Mouse (Mus musculus) adrenal gland, adult 8-10 months (tissue): ENCODE data around the gene Vstm2l. TPM values are rescaled to one million over a fixed set of nuclear protein-coding genes. Genes with fewer than 3 reads are reported as not detected.

Experiments
- DNase-seq: peaks from one replicate; pipeline ENCODE4 v3.0.0; 2022
- total RNA-seq, 4 experiments: library from RNA; stranded (reverse); gene quantifications; 2 replicates each; pipeline ENCODE4 v1.2.4; 2022

Gene Vstm2l
- total RNA-seq, 4 experiments from 2014 or later = 1.5 to 4.5 (median 2.4) TPM

DNA sequence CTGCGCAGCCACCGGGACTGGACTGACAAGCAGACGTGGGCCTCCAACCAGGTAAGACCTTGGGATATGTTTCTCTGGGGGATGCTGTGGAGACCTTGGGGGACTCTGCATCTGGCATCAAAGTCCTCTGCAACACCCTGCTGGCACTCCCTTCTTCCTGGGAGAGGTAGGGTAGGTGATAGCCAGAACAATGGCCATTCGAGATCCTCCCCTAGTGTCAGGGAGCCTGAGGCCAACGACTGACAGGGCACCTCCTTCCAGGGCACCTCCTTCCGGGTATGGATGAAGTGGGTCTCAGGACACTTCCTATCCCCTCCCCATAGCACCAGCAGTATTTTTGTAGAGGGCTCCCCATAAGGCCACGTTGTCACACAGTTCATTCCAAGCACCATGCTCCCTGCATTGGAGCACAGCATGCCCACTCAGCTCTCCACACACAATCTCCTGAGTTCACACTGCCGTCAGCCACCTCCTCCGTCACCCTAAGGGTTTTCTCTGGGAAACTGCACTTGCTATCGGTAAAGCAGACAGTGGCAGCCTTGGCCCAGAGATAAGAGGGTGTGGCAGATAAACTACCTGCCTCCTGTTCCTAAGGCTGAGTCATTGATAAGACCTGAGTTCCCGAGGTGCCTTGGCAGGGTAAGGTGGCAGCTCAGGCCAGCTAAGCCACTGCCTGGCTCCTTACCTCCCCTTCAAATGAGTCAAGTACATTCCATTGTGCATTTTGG, 21.2 kb downstream of the Vstm2l start:
- DNase-seq = no peak

DNA sequence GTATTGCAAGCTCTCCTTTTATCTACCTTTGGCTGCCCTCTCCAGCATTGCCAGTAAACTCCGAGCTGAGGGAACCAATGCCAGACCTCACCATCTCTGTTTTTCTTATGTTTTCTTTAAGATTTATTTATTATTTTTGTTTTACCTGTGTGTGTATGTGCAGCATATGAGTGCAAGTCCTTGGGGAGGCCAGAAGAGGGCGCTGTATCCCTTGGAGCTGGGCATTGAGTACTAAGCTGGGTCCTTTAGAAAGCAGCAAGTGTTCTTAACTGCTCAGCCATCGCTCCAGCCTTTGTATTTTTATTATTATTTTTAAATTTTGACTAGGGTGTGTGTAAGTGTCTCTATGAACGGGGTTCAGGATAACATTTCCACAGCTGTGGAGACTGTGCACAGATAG, 22.2 kb downstream of the Vstm2l start:
- no peak for DNase-seq

DNA sequence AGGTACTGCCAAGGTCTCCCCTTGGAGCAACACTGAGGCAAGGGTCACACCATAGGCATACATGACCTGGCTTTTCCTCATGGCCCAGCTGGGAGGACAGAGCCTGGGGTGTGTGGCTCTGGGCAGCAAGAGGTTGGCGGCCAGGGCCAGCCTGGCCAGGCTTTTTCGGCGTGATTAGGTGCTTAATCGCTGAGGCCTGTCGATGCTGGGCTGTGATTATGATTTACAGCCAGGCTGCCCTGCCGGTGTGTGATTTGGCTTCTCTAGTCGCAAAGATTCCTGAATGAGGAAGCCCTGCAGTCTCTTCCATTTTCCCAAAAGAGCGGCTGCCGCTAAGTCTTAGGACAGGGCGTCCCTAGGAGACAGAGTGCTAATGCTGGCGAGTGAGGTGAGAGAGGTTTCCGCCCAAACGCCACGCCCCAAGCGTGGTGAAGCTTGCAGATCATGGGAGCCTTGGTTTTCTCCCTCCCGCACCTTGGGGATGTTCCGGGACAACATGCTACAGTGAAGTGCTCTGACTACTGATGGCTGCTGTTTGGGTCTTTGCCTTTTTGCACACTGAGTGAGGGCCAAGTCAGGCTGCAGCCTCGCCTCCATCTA, 26.2 kb downstream of the Vstm2l start:
- no peak for DNase-seq

DNA sequence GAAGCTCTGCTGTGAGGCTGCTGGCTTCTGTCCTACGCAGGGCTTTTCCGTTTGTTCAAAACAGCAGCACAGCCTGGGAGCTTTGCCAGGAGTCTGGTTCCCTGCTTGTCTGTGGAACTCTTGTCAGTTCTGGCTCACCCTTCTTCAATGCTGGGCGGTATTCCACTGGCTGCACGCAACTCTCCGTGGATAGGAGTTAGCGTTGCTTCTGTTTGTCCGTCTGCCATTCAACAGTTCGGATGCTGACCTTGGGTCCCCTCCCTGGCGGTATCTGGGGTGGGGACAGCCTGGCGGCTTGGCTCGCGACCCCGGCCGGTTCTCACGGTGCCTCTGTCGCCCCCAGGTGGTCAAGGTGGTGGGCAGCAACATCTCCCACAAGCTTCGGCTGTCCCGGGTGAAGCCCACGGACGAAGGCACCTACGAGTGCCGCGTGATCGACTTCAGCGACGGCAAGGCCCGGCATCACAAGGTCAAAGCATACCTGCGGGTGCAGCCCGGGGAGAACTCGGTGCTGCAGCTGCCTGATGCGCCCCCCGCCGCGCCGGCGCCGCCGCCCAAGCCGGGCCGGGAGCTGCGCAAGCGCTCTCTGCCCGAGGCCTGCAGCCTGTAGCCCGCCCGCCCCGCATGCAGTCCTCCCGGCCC, 29.2 kb downstream of the Vstm2l start:
- DNase-seq = peak; percentile 57

DNA sequence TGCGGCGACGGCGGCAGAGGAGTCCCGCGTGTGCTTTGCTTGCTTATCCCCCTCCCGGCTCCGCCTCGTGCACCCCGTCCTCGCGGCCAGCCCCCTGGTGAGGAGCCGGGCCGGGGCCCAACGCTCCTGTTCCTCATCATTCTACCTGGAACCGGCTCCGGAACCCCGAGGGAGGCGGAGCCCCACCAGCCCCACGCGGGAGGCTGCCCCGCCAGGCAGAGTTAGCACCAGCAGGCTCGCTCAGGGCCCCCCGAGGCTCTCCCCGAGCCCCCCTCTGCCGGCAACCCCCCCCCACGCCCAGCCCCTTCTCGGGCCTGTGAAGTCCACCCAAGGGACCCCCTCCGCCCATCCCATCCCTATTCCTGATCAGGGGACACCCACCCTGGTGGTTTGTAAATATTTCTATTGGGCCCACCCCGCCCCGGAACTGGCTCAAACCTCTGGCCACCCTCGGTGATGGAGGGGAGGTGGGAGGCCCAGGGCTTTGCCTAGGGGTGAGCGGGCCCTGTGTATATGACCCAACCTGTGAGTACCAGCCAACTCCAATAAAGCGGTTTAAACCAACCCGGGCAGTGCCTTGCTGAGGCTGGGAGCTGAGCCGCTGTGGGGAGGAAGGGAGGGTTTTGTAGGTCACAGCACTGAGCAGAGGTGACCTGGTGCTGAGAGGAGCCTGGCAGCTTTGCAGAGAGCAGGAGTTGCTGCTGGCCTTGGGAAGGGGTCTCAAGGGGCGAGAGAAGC, 29.9 kb downstream of the Vstm2l start:
- DNase-seq = no peak

DNA sequence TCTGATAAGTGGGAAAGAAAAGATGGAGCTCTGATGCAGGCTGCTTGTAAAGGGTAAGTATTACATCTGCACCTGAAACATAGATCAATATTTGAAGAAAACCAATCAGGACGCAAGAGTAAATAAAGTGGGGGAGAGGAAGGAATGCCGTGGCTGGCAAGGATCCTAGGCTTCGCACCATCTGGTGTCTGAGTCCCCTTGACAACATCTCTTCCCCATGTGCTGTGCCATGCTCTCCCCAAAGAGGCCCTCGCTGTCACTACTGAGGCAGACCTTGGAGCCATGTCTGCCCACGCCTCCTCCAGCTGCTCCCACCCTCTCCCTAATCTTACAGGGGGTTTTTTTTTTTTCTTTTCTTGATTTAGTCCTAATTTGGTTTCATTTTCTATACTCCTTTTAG, 39.5 kb downstream of the Vstm2l start:
- no peak for DNase-seq

DNA sequence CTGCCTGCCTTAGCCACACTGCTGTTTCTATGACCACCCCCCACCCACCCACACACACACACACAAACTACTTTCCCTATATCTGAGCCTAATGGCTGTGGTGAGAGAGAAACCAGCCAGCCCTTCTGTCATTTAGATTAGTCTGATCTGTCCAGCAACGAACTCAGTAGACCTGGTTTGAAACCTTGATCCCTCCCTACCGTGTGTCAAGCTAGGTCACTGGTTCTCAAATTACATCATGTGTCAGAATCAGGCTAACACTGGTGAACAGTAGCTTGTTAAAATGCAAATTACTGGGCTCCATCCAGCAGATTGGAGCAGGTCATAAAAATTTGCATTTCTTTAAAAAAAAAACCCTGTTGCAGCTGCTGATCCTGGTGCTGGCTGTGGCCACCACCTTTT, 43.3 kb downstream of the Vstm2l start:
- no peak for DNase-seq

DNA sequence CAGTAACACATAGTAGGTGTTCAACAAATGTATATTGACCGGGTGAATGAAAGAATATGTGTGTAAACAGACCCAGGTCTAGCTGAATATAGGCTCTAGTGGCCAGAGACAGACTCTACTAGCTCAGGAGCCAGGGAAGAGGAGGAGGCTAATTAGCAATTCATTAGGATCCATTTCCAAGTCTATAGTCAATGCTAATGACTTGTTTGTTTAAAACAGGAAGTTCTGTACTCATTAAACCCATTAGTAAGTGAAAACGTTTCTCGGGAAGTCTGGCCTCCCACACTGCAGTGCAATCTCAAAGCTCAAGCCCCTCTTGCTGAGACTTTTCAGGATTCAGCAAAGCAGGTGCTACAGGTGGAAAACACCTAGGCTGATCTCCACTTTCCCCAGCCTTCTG, 53.4 kb downstream of the Vstm2l start:
- no peak for DNase-seq

DNA sequence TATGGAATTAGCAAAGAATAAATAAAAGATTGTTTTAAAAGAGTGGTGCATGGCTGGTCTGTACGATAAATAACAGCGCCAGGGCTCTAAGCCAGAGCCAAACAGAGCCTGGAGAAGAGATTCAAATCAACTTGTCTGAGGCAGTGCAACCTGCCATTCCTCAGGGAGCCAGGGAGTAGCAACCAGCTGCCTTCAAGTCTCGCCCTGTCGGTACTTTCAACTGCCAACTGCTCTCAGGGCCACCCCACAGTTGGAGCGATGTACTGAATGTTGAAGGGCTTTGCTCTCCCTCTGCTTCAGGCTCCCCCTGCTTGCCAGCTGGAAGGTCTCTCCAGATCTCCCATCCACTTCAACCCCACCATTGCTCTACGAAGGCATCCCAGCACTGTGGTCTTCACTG, 55.7 kb downstream of the Vstm2l start:
- DNase-seq = no peak

DNA sequence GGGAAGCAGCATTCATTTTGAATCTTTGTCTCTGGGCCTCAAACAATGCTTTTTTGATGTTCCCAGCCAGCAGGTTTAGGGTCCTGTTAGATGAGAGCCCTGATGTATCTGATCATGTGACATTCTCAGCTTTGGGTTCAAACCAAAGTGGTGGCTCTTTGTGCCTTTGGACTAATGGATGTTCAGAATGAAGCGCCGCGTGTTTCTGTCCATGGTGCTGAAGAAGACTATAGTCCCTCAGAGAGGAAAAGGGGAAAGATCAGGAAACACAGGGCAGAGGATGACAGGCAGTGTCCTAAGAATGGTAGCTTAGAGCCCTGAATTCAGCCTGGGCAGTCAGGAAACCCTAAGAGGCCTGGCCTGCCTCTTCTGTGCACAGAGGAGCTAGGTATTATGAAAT, 56.2 kb downstream of the Vstm2l start:
- DNase-seq = peak; percentile 28

DNA sequence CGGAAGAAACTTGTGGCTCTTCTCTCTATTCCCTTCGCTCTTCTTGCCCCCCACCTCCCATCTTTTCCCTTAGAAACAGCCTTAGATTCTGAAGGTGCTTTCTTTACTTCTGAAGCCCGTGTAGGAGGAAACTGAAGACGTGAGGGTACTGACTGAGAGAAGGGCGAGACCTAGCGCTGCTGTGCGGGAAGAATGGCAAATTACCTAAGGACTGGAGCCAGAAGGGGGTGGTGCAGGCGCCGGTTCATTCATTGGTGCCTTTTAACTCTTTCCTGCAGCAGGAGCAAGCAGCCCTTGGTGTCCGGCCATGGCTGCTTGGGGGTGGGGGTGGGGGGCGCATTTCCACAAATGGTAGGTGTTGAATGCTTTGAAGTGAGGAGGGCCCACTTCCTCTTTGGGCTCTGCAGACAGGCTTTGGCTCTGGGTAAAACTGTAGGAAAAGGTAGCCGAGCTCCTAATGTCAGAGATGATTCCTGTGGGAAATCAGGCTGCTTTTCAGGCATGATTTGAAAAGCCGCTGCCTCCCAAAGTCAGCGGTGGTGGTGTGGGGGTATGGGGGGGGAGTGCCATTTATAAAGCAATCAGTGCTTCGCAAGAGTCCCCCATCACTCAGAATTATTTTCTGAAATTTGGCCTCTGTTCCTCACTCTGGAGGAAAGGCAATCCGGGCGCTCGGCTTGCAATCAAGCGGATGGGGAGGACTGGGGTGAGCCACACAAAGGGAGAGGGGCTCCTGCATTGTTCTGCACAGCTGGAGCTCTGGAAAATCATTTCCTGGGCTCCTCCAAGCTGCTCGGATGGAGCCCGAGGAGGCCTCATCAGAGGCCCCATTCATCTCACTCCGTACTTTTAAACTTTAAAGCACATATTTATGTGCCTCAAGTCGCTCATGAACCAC, 60.4 kb downstream of the Vstm2l start:
- no peak for DNase-seq

DNA sequence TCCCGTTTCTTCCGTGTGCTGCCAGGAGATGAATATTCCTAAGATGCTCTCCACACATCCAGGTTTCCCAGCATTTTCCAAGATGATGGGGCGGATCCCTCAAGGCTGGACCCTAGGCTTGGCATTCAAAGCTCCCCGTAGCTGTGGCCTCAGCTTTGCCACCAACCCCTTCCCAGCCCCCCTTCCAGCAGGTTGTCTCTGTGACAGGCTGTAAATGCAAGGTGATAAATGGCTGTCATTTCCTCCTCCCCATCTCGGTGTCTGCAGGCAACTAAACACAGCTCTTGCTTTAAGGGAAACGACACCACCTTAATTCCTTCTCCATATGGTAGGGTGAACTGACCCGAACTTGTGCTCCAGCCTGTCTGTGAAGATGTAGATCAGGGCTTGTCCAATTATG, 61.1 kb downstream of the Vstm2l start:
- DNase-seq = no peak

DNA sequence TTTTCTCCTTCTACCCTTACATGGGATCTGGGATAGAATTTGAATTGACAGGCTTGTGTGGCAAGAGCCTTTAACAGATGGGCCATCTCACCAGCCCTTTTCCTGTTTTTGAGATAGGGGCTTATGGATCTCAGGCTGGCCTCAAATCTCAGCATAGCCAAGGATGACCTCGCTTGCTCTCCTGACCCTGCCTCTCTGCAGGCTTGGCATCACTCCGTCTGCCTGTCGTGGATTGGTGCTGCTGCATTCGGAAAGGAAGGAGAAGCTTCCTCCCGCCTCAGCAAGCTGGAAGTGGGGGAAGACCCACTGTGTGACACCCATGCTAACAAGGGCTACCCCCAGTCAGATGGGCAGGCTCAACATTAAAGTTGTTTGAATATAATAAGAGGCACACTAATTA, 64.8 kb downstream of the Vstm2l start:
- DNase-seq = no peak

DNA sequence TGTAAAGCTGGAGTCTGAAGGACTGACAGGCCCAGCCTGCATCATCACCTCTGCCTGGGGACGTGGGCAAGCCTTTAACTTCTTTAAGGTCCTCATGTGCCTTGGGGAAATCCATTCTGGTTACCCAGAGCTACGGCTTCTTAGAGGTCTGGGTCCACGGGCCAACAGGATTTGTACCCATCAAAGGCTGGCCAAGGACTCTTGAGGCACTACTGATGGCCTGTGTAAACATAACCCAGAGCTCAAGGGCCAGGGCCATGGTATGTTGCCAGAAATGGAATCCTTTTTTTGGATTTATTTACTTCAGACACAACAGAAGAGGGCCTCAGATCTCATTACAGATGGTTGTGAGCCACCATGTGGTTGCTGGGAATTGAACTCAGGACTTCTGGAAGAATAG, 68.3 kb downstream of the Vstm2l start:
- DNase-seq = no peak

DNA sequence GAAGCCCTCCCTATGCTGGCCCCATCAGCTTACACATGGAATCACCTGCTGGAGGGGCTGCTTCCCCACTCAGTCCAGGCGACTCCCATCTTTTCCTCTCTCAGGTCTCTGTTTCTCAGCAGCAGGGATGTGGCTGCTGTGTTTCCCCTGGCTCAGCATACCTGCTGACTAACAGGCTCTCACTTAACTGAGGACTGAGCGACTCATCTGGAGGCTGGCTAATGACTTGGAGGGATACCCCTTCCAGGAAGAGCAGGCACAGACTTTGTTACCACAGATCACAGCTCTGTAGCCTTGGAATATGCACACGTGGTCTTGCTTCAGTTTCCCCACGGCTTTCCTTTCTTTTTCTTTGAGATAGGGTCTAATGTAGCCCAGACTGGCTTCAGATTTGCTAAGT, 68.8 kb downstream of the Vstm2l start:
- DNase-seq = no peak

DNA sequence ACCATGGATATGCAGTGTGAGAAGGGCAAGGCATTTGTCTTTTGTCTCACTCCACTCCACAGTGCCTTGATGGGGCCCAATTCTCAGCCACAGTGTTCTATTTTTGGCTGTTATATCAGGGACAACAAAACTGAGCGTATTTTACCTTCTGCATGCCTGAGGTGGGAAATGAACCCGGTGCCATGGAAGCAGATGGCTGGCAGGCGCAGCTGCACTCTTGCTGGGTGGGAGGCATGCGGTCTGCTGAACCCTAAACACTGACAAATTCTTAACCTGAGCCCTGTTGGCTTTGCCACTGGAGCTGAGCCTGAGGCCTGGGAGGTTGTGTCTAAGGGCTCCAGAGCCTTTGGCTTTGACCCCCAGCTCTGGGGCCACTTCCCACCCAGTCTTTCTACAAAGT, 71.2 kb downstream of the Vstm2l start:
- DNase-seq = no peak

DNA sequence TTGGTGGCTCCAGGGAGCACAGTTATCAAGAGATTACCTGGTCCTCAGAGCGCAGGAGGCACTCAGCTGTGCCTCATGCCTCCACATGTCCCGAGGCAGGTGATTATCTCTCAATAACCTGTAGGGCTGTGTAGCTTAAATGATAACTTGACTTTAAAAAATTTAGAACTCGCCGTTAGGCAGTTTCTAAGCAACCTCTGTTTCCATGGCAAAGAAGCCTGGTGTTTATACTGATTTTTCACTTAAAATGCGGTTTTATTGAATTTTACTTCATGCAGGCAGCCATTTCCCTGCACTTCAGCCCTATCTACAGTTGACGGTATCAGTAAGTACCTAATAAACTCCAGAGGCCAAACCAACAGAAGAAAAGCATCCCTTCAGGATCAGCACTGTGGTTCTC, 71.8 kb downstream of the Vstm2l start:
- no peak for DNase-seq

DNA sequence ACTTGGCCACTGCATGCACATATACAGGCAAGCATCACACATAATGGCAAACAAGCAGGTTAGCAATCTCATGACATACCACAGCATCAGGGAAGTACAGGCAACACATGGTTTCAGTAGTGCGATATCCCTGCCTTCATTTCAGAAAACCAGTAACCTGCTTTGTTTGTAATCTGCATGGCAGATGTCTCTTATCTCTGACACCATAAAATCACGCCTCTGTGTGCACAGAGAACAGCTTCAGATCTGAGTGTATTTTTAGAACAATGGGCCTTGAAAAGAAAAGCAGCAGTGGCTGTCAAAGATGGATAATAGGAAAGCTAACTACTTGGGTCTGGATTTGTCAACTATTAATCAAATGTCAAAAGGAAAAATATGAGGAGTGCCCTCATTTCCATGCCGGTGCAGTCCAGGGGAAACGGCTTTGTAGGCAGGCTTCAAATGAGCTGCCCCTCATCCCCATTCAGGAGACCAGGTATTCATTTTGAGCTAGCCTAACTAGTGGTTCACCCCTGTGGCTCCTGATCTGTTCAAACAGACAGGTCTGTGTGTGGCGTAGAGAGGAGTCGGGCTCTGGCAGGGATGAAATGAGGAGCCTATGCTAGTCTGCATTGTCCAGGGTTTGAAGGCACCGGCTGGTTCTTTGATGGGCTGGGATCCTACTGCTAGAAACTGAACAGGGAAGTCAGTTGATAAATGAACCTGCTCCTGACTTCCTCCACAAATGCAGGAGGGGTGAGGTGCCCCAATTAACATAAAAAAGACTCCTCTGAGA, 74.2 kb downstream of the Vstm2l start:
- DNase-seq = no peak

DNA sequence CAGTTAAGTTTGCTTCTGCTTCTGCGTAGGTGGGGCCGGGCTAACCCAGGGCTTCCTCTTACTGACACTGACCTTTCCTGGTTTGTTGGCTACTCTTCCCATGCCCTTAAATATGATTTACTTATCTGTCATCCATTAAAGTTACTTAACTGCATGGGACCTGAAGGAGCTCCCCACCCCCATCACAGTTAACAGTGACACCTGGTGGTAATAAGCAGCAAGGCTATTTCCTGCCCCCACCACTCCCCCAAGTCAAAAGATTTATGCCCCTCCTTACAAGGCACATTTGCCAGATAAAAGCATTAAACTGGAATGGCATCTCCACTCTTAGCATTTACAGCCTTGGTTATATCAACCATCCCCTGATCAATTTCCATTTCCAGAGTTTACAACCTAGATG, 75.5 kb downstream of the Vstm2l start:
- no peak for DNase-seq

DNA sequence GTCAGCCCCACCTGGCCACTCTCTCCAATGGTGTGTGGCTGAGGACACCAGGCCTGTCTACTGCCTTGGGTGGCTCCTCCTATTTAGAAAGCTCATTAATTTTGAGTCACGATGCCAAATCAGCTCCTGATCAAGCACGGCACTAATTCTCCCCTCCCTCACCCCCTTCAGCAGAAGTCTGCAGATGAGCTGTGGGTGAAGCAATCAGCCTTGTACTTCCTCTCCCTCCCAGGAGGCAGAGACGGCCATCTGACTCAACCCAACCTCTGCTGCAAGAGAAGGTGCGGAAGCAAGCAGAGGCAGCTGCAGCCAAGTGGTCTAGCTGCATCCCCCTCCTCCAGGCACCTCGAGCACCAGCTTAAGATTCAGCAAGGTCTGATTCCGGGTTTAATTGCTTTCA, 76.6 kb downstream of the Vstm2l start:
- no peak for DNase-seq

DNA sequence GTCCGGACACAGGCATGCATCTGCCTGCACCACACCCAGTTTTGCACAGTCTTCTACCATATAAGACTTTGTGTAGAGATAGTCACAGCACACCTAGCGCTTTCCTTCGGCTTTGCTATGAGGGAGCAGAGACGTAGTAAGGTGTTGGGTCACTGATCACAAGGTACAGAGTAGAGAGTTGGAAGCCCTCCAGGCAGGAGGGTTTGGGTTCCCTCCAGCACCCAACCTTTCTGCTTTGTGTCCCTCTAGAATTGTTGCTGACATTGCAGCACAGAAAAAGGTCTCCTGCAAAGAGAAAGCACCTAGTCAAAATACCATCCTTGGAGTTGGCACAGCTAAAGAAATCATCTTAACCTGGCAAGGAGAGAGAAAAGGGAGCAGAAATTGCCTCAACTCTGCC, 78.0 kb downstream of the Vstm2l start:
- no peak for DNase-seq
